Mouse (Mus musculus): ENCODE data around the gene Gfra4. TPM values are rescaled to one million over a fixed set of nuclear protein-coding genes. Genes with fewer than 3 reads are reported as not detected.

The Gfra4 gene
- polyA plus RNA-seq, 1 experiment from 2014 or later: 3.5 TPM

- Histone ChIP-seq H3K27me3 (replicated peaks; ENCODE audit: control insufficient read depth, insufficient read depth, low read length) (peaks cover 50% of the 10 kb centered on the region), H3K36me3 (ENCODE audit: control insufficient read depth, insufficient read depth, low read length) (no peaks in the 10 kb centered on the region), H3K4me2 (no peak overlapping the region), H3K4me3 (ENCODE audit: low read depth, low read length) (no peak overlapping the region), H3K4me1 (replicated peaks; ENCODE audit: control insufficient read depth, insufficient read depth, low read length) (peaks cover 5% of the 10 kb centered on the region; the same call in 1 of the 2 replicates), H3K9ac (ENCODE audit: low read depth, low read length) (no peak overlapping the region), H3K27ac (ENCODE audit: low read depth, low read length) (no peak overlapping the region), H3K9me3 (ENCODE audit: control insufficient read depth, low read length) (no peaks in the 10 kb centered on the region)
- WGBS: 67% methylated on average over 9 of the region's 9 CpGs
- DNase-seq (ENCODE audit: low spot score) (no peak), ATAC-seq (replicated peaks; ENCODE audit: low FRiP score) (no peak)
These were observed 23.5 kb upstream of the Gfra4 start for GRCm38 (mm10) chr2:131066342-131066741.

- H3K4me3 ChIP-seq (ENCODE audit: low read depth, low read length): peak within 1 kb of the TSS; percentile 26
- no peak within 1 kb of the TSS for H3K27ac ChIP-seq (ENCODE audit: low read depth, low read length)
- peak within 1 kb of the TSS; percentile 60 for H3K4me2 ChIP-seq
- WGBS: 6% methylated on average over 24 of the region's 27 CpGs
- no peaks in the 10 kb centered on the region for H3K9me3 ChIP-seq (ENCODE audit: control insufficient read depth, low read length)
- H3K9ac ChIP-seq (ENCODE audit: low read depth, low read length): no peak within 1 kb of the TSS
- no peak for DNase-seq (ENCODE audit: low spot score)
- no peaks in the 10 kb centered on the region for H3K36me3 ChIP-seq (ENCODE audit: control insufficient read depth, insufficient read depth, low read length)
- no peak for ATAC-seq (replicated peaks; ENCODE audit: low FRiP score)
- H3K27me3 ChIP-seq (replicated peaks; ENCODE audit: control insufficient read depth, insufficient read depth, low read length): peaks cover 53% of the 10 kb centered on the region
- peaks cover 5% of the 10 kb centered on the region; the same call in 1 of the 2 replicates for H3K4me1 ChIP-seq (replicated peaks; ENCODE audit: control insufficient read depth, insufficient read depth, low read length)
These were observed 20.5 kb upstream of the Gfra4 start, which contains the start of gene Adam33 for GRCm38 (mm10) chr2:131063404-131063864. Gene Adam33 (minus strand): TSS chr2:131063814.

- H3K27me3 ChIP-seq (replicated peaks; ENCODE audit: control insufficient read depth, insufficient read depth, low read length): peaks cover 53% of the 10 kb centered on the region
- H3K36me3 ChIP-seq (ENCODE audit: control insufficient read depth, insufficient read depth, low read length): no peaks in the 10 kb centered on the region
- ATAC-seq (replicated peaks; ENCODE audit: low FRiP score) (no peak), DNase-seq (ENCODE audit: low spot score) (no peak)
- H3K4me1 ChIP-seq (replicated peaks; ENCODE audit: control insufficient read depth, insufficient read depth, low read length): peaks cover 5% of the 10 kb centered on the region; the same call in 1 of the 2 replicates
- no peak overlapping the region for H3K4me3 ChIP-seq (ENCODE audit: low read depth, low read length)
- no peak overlapping the region for H3K9ac ChIP-seq (ENCODE audit: low read depth, low read length)
- no peaks in the 10 kb centered on the region for H3K9me3 ChIP-seq (ENCODE audit: control insufficient read depth, low read length)
- no peak overlapping the region for H3K4me2 ChIP-seq
- WGBS: 48% methylated on average over 5 of the region's 5 CpGs
- H3K27ac ChIP-seq (ENCODE audit: low read depth, low read length): no peak overlapping the region
These were observed 18.7 kb upstream of the Gfra4 start for GRCm38 (mm10) chr2:131061607-131062006.

- 57% methylated on average over 6 of the region's 6 CpGs for WGBS
- Histone ChIP-seq H3K36me3 (ENCODE audit: control insufficient read depth, insufficient read depth, low read length) (no peaks in the 10 kb centered on the region), H3K27me3 (replicated peaks; ENCODE audit: control insufficient read depth, insufficient read depth, low read length) (peaks cover 54% of the 10 kb centered on the region), H3K4me2 (no peak overlapping the region), H3K4me1 (replicated peaks; ENCODE audit: control insufficient read depth, insufficient read depth, low read length) (peaks cover 8% of the 10 kb centered on the region; the same call in 1 of the 2 replicates), H3K27ac (ENCODE audit: low read depth, low read length) (no peak overlapping the region), H3K9ac (ENCODE audit: low read depth, low read length) (no peak overlapping the region), H3K4me3 (ENCODE audit: low read depth, low read length) (no peak overlapping the region), H3K9me3 (ENCODE audit: control insufficient read depth, low read length) (no peaks in the 10 kb centered on the region)
- ATAC-seq (replicated peaks; ENCODE audit: low FRiP score) (no peak), DNase-seq (ENCODE audit: low spot score) (no peak)
These were observed 17.9 kb upstream of the Gfra4 start for GRCm38 (mm10) chr2:131060784-131061183.

- no peak overlapping the region for H3K9ac ChIP-seq (ENCODE audit: low read depth, low read length)
- no peaks in the 10 kb centered on the region for H3K9me3 ChIP-seq (ENCODE audit: control insufficient read depth, low read length)
- H3K36me3 ChIP-seq (ENCODE audit: control insufficient read depth, insufficient read depth, low read length): no peaks in the 10 kb centered on the region
- H3K27me3 ChIP-seq (replicated peaks; ENCODE audit: control insufficient read depth, insufficient read depth, low read length): peaks cover 61% of the 10 kb centered on the region
- H3K27ac ChIP-seq (ENCODE audit: low read depth, low read length): no peak overlapping the region
- no peak overlapping the region for H3K4me2 ChIP-seq
- no peak overlapping the region for H3K4me3 ChIP-seq (ENCODE audit: low read depth, low read length)
- H3K4me1 ChIP-seq (replicated peaks; ENCODE audit: control insufficient read depth, insufficient read depth, low read length): peaks cover 11% of the 10 kb centered on the region
- DNase-seq (ENCODE audit: low spot score): no peak
- no peak for ATAC-seq (replicated peaks; ENCODE audit: low FRiP score)
- WGBS: 78% methylated on average over 9 of the region's 9 CpGs
These were observed 17.1 kb upstream of the Gfra4 start for GRCm38 (mm10) chr2:131059781-131060540.

- Histone ChIP-seq H3K27ac (ENCODE audit: low read depth, low read length) (no peak overlapping the region), H3K9ac (ENCODE audit: low read depth, low read length) (no peak overlapping the region), H3K27me3 (replicated peaks; ENCODE audit: control insufficient read depth, insufficient read depth, low read length) (peaks cover 61% of the 10 kb centered on the region), H3K4me3 (ENCODE audit: low read depth, low read length) (no peak overlapping the region), H3K36me3 (ENCODE audit: control insufficient read depth, insufficient read depth, low read length) (no peaks in the 10 kb centered on the region), H3K4me1 (replicated peaks; ENCODE audit: control insufficient read depth, insufficient read depth, low read length) (peaks cover 17% of the 10 kb centered on the region), H3K4me2 (no peak overlapping the region), H3K9me3 (ENCODE audit: control insufficient read depth, low read length) (no peaks in the 10 kb centered on the region)
- no peak for DNase-seq (ENCODE audit: low spot score)
- ATAC-seq (replicated peaks; ENCODE audit: low FRiP score): no peak
- WGBS: 57% methylated on average over 1 of the region's 1 CpGs
These were observed 16.5 kb upstream of the Gfra4 start for GRCm38 (mm10) chr2:131059377-131059776.

GRCm38 (mm10) chr2:131058672-131059071, 15.8 kb upstream of the Gfra4 start:
- Histone ChIP-seq H3K4me3 (ENCODE audit: low read depth, low read length) (no peak overlapping the region), H3K4me1 (replicated peaks; ENCODE audit: control insufficient read depth, insufficient read depth, low read length) (peaks cover 23% of the 10 kb centered on the region), H3K36me3 (ENCODE audit: control insufficient read depth, insufficient read depth, low read length) (no peaks in the 10 kb centered on the region), H3K27ac (ENCODE audit: low read depth, low read length) (no peak overlapping the region), H3K9me3 (ENCODE audit: control insufficient read depth, low read length) (no peaks in the 10 kb centered on the region), H3K9ac (ENCODE audit: low read depth, low read length) (no peak overlapping the region), H3K27me3 (replicated peaks; ENCODE audit: control insufficient read depth, insufficient read depth, low read length) (peaks cover 61% of the 10 kb centered on the region), H3K4me2 (no peak overlapping the region)
- WGBS: 82% methylated on average over 8 of the region's 8 CpGs
- DNase-seq (ENCODE audit: low spot score) (no peak), ATAC-seq (replicated peaks; ENCODE audit: low FRiP score) (no peak)

- ATAC-seq (replicated peaks; ENCODE audit: low FRiP score): no peak
These were observed 13.3 kb upstream of the Gfra4 start for GRCm38 (mm10) chr2:131056191-131056590.

GRCm38 (mm10) chr2:131055631-131056030, 12.7 kb upstream of the Gfra4 start:
- peak; percentile 53 for DNase-seq (ENCODE audit: low spot score)
- H3K4me2 ChIP-seq: peak overlapping the region; percentile 6; the same call in 1 of the 2 replicates

More at GRCm38 (mm10) chr2:131056191-131056590, 13.3 kb upstream of the Gfra4 start:
- Histone ChIP-seq H3K4me3 (ENCODE audit: low read depth, low read length) (no peak overlapping the region), H3K9ac (ENCODE audit: low read depth, low read length) (no peak overlapping the region), H3K9me3 (ENCODE audit: control insufficient read depth, low read length) (no peaks in the 10 kb centered on the region), H3K4me2 (peak overlapping the region; percentile 6; the same call in 1 of the 2 replicates), H3K4me1 (replicated peaks; ENCODE audit: control insufficient read depth, insufficient read depth, low read length) (peaks cover 20% of the 10 kb centered on the region), H3K27me3 (replicated peaks; ENCODE audit: control insufficient read depth, insufficient read depth, low read length) (peaks cover 63% of the 10 kb centered on the region), H3K36me3 (ENCODE audit: control insufficient read depth, insufficient read depth, low read length) (no peaks in the 10 kb centered on the region), H3K27ac (ENCODE audit: low read depth, low read length) (no peak overlapping the region)
- DNase-seq (ENCODE audit: low spot score): no peak
- WGBS: 4% methylated on average over 10 of the region's 10 CpGs

More at GRCm38 (mm10) chr2:131055631-131056030, 12.7 kb upstream of the Gfra4 start:
- Histone ChIP-seq H3K9me3 (ENCODE audit: control insufficient read depth, low read length) (no peaks in the 10 kb centered on the region), H3K4me3 (ENCODE audit: low read depth, low read length) (no peak overlapping the region), H3K4me1 (replicated peaks; ENCODE audit: control insufficient read depth, insufficient read depth, low read length) (peaks cover 20% of the 10 kb centered on the region), H3K27ac (ENCODE audit: low read depth, low read length) (no peak overlapping the region), H3K36me3 (ENCODE audit: control insufficient read depth, insufficient read depth, low read length) (no peaks in the 10 kb centered on the region), H3K9ac (ENCODE audit: low read depth, low read length) (no peak overlapping the region), H3K27me3 (replicated peaks; ENCODE audit: control insufficient read depth, insufficient read depth, low read length) (peaks cover 61% of the 10 kb centered on the region)
- 6% methylated on average over 10 of the region's 10 CpGs for WGBS
- no peak for ATAC-seq (replicated peaks; ENCODE audit: low FRiP score)

All from liver, embryonic 11.5 days (tissue).